Mouse (Mus musculus): Measurements from ENCODE around the gene Gps2. TPM values are rescaled to one million over a fixed set of nuclear protein-coding genes. Genes with fewer than 3 reads are reported as not detected.

Gps2 gene
- total and polyA plus RNA-seq, 3 experiments, result 78.0 to 113 TPM; not detected in 1

DNA sequence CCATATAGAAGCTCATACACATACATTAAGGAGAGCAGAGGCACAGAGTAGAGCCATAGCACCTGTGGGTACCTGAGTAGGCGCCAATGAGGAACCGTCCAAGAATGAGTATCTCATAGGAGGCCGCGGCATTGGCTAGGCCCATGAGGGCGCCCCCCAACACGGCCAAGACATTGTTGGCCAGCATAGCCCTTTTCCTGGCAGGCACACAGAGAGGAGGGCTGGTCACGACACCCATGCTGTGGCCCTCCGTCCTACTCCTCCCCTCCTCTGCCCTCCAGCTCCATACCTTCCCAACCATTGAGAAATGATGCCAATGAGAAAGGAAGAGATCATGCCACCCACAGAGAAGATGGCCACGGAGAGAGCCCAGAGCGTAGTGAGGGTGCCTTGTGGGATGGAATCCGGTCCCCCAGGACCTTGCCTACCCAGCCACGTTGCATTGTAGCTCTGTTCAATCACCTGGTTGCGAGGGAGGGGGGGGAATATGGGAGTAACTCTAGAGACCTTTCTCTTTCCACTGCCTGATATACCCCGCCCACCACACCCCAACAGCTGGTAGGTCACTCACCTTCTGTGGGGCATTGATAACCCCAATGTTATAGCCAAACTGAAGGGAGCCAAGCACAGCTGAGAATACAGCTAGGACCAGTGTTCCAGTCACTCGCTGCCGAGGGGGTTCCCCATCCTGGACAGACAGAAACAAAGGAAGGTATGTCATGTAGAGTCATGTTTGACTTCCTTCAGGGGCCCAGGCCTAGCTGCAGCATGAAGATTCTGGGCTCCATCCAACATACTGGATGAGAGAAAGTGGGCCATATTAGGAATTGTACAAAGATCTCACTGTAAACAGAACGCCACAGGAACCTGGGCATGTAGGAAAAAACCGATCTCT lies 32.6 kb downstream of the Gps2 start:
- Histone ChIP-seq H3K4me3 (ENCODE audit: control insufficient read depth in 1 of 2, insufficient read depth in 1 of 2, low read depth in 2 of 2, low read length in 2 of 2) (no peak overlapping the region), H3K4me1 (ENCODE audit: control insufficient read depth in 1 of 2, insufficient read depth in 2 of 2, low read length in 2 of 2) (peaks cover 0 to 11% of the 10 kb centered on the region in 2 experiments; a peak in 2 of 4 replicates), H3K9ac (ENCODE audit: control insufficient read depth, low read depth, low read length, poor library complexity, severe bottlenecking) (no peak overlapping the region), H3K79me2 (ENCODE audit: control insufficient read depth, insufficient read depth, low read length, poor library complexity) (no peaks in the 10 kb centered on the region), H3K36me3 (ENCODE audit: control insufficient read depth in 1 of 2, insufficient read depth in 2 of 2, low read length in 2 of 2) (no peaks in the 10 kb centered on the region; a peak in 1 of 4 replicates), H3K27me3 (ENCODE audit: control insufficient read depth in 1 of 2, insufficient read depth in 2 of 2, low read length in 2 of 2) (peaks cover 8 to 14% of the 10 kb centered on the region in 2 experiments), H3K9me3 (replicated peaks; ENCODE audit: insufficient read depth, low read length) (no peaks in the 10 kb centered on the region), H3K27ac (ENCODE audit: control insufficient read depth, low read depth, low read length) (no peak overlapping the region)
- no peak for DNase-seq (ENCODE audit: low read depth, low spot score)
- no peak for TF ChIP-seq E2F4 (IDR thresholded peaks at IDR 0.05; ENCODE audit: borderline replicate concordance, low read depth, low read length)
- TF ChIP-seq RAD21 (IDR thresholded peaks at IDR 0.05; ENCODE audit: low read depth, low read length), result no peak
- no peak for TF ChIP-seq USF2 (IDR thresholded peaks at IDR 0.05; ENCODE audit: borderline replicate concordance in 1 of 2, insufficient read depth in 1 of 2, low read depth in 1 of 2, low read length in 2 of 2)
- no peak for TF ChIP-seq BHLHE40 (IDR thresholded peaks at IDR 0.05; ENCODE audit: borderline replicate concordance, low read depth, low read length)
- no peak for TF ChIP-seq MYC (IDR thresholded peaks at IDR 0.05; ENCODE audit: low read depth, low read length)
- no peak for TF ChIP-seq CTCF (IDR thresholded peaks at IDR 0.05 in 2 of 3, conservative IDR thresholded peaks at IDR 0.05 in 1 of 3; ENCODE audit: control insufficient read depth in 1 of 3, insufficient read depth in 1 of 3, low read depth in 2 of 3, low read length in 3 of 3, poor library complexity in 1 of 3, severe bottlenecking in 1 of 3)
- no peak for TF ChIP-seq KAT2A (conservative IDR thresholded peaks at IDR 0.05; ENCODE audit: low read depth, low read length)
- no peak for TF ChIP-seq MAX (IDR thresholded peaks at IDR 0.05; ENCODE audit: low read length)
- no peak for TF ChIP-seq CHD1 (IDR thresholded peaks at IDR 0.05; ENCODE audit: low read depth, low read length)
- no peak for TF ChIP-seq GABPA (IDR thresholded peaks at IDR 0.05; ENCODE audit: low read depth, low read length)
- no peak for TF ChIP-seq HCFC1 (IDR thresholded peaks at IDR 0.05; ENCODE audit: low read depth, low read length)
- no peak for TF ChIP-seq ETS1 (IDR thresholded peaks at IDR 0.05; ENCODE audit: low read depth, low read length)
- no peak for TF ChIP-seq NELFE (IDR thresholded peaks at IDR 0.05; ENCODE audit: low read depth, low read length)
- TF ChIP-seq TBP (IDR thresholded peaks at IDR 0.05; ENCODE audit: low read depth, low read length), result no peak
- no peak for TF ChIP-seq ZMIZ1 (IDR thresholded peaks at IDR 0.05; ENCODE audit: low read depth, low read length)

DNA sequence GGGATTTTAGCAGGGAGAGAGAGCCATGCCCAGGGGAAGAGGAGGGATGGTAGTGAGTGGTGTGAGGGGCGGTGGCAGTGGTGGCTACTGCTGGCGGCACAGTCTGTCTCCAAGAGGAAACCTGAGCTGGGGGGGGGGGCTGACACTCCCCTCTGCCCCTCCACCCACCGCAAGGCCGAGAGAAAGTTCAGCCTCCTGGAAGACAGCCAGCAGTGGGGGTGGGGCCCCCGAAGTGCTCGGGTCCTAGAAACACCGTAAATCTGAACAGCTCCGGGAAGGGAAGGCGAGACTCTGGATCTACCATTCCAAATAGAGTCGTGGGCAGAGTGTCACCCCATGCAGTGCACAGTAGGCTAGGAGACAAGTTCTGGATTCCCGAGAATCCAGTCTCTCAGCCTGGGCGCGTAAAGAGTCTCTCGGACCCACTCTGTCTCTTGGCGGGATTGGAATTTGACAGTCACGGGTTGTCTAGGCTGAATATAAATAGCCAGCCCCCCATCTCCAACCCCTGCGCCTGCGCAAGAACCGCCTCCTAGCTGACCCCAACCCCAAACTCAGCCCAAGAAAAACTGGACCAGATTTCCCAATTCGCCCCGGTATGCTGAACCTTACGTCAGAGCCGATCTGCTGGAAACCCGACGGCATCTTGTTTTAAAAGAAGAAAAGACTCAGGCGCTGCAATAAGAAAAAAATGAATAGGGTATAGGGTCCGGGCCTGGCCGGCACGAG lies 33.8 kb downstream of the Gps2 start:
- Histone ChIP-seq H3K4me3 (ENCODE audit: control insufficient read depth in 1 of 2, insufficient read depth in 1 of 2, low read depth in 2 of 2, low read length in 2 of 2) (peak overlapping the region; percentile 42 to 59), H3K9ac (ENCODE audit: control insufficient read depth, low read depth, low read length, poor library complexity, severe bottlenecking) (peak overlapping the region; percentile 24; the same call in 1 of the 2 replicates), H3K79me2 (ENCODE audit: control insufficient read depth, insufficient read depth, low read length, poor library complexity) (no peaks in the 10 kb centered on the region), H3K4me1 (ENCODE audit: control insufficient read depth in 1 of 2, insufficient read depth in 2 of 2, low read length in 2 of 2) (peaks cover 0 to 11% of the 10 kb centered on the region in 2 experiments; a peak in 2 of 4 replicates), H3K36me3 (ENCODE audit: control insufficient read depth in 1 of 2, insufficient read depth in 2 of 2, low read length in 2 of 2) (no peaks in the 10 kb centered on the region; a peak in 1 of 4 replicates), H3K27ac (ENCODE audit: control insufficient read depth, low read depth, low read length) (no peak overlapping the region), H3K27me3 (ENCODE audit: control insufficient read depth in 1 of 2, insufficient read depth in 2 of 2, low read length in 2 of 2) (peaks cover 7 to 13% of the 10 kb centered on the region in 2 experiments), H3K9me3 (replicated peaks; ENCODE audit: insufficient read depth, low read length) (no peaks in the 10 kb centered on the region)
- DNase-seq (ENCODE audit: low read depth, low spot score), result no peak
- TF ChIP-seq USF2 (IDR thresholded peaks at IDR 0.05; ENCODE audit: borderline replicate concordance in 1 of 2, insufficient read depth in 1 of 2, low read depth in 1 of 2, low read length in 2 of 2), result no peak
- TF ChIP-seq ZKSCAN1 (IDR thresholded peaks at IDR 0.05; ENCODE audit: low read depth, low read length), result no peak
- no peak for TF ChIP-seq CHD1 (IDR thresholded peaks at IDR 0.05; ENCODE audit: low read depth, low read length)
- no peak for TF ChIP-seq ELF1 (IDR thresholded peaks at IDR 0.05; ENCODE audit: low read depth, low read length)
- TF ChIP-seq CHD2 (IDR thresholded peaks at IDR 0.05; ENCODE audit: low read length), result no peak
- no peak for TF ChIP-seq MYC (IDR thresholded peaks at IDR 0.05; ENCODE audit: low read depth, low read length)
- TF ChIP-seq POLR2A (IDR thresholded peaks at IDR 0.05; ENCODE audit: control insufficient read depth in 1 of 2, insufficient read depth in 1 of 2, low read depth in 1 of 2, low read length in 2 of 2, poor library complexity in 1 of 2), result no peak
- TF ChIP-seq UBTF (IDR thresholded peaks at IDR 0.05; ENCODE audit: borderline replicate concordance, insufficient read depth, low read depth, low read length), result no peak
- no peak for TF ChIP-seq MEF2A (IDR thresholded peaks at IDR 0.05; ENCODE audit: extremely low read depth, insufficient replicate concordance, low read depth, low read length, poor library complexity, severe bottlenecking)
- no peak for TF ChIP-seq TBP (IDR thresholded peaks at IDR 0.05; ENCODE audit: low read depth, low read length)
- TF ChIP-seq MXI1 (IDR thresholded peaks at IDR 0.05; ENCODE audit: low read depth, low read length), result no peak
- no peak for TF ChIP-seq ZNF384 (IDR thresholded peaks at IDR 0.05; ENCODE audit: low read depth, low read length)

Data from MEL (cell line).